Mouse (Mus musculus): ENCODE measurements around the gene Cpz. TPM values are rescaled to one million over a fixed set of nuclear protein-coding genes. Genes with fewer than 3 reads are reported as not detected.

Gene Cpz
- polyA plus RNA-seq, 1 experiment from 2014 or later: 1.5 TPM

DNA sequence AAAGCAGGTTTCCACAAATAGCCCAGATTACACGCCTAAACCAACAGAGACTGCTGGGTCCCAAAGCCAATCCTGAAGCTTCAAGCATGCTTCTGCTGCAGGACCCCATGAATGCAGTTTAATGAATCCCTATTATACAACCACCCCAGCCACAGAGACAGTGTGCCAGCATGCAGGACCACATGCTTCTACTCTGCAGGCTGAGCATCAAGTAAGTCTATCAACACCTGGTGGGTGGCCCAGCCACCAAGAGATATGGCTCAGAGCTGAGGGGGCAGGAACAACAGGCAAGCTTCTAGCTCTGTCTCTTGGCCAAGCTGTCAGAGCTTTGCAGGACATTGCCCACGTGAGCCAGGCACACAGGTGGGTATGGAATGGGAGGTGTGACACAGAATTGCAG lies 37.1 kb upstream of the Cpz start:
- Histone ChIP-seq H3K4me2 (ENCODE audit: low read depth, low read length) (no peak overlapping the region), H3K36me3 (replicated peaks; ENCODE audit: insufficient read depth, low read length) (peaks cover 69% of the 10 kb centered on the region), H3K27me3 (ENCODE audit: insufficient read depth, low read length) (no peaks in the 10 kb centered on the region), H3K9ac (replicated peaks) (no peak overlapping the region), H3K27ac (ENCODE audit: low read depth) (no peak overlapping the region), H3K9me3 (ENCODE audit: low read length) (no peaks in the 10 kb centered on the region), H3K4me1 (ENCODE audit: insufficient read depth) (no peaks in the 10 kb centered on the region), H3K4me3 (ENCODE audit: low read depth, low read length) (no peak overlapping the region)
- WGBS (ENCODE audit: insufficient replicate concordance): 89% methylated on average over 2 of the region's 2 CpGs
- DNase-seq (no peak), ATAC-seq (no peak)
- no peak for TF ChIP-seq CTCF (IDR thresholded peaks at IDR 0.05; ENCODE audit: low read depth)
- TF ChIP-seq EP300 (IDR thresholded peaks at IDR 0.05; ENCODE audit: low read depth): no peak

DNA sequence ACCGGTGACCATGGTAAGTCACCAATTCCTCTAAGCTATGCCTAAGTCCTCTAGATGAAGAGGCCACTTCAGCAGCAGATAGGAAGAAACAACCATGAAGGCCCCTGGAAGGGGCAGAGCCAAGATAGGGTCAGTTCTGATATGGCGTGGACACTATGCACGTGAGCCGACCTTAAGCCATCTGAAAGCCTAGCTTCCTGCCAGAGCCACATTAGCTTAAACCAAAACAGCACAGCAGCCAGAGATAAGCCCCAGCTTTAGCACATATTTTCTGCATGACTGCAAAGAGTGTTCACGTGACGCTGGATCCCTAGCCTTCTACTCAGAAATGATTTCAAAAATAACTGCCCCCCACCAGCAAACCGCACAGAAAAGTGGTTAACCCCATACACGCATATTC lies 33.9 kb upstream of the Cpz start:
- no peak overlapping the region for H3K4me3 ChIP-seq (ENCODE audit: low read depth, low read length)
- no peak overlapping the region for H3K4me2 ChIP-seq (ENCODE audit: low read depth, low read length)
- ATAC-seq (no peak), DNase-seq (no peak)
- no peaks in the 10 kb centered on the region for H3K4me1 ChIP-seq (ENCODE audit: insufficient read depth)
- no peaks in the 10 kb centered on the region for H3K9me3 ChIP-seq (ENCODE audit: low read length)
- 66% methylated on average over 8 of the region's 8 CpGs for WGBS (ENCODE audit: insufficient replicate concordance)
- H3K36me3 ChIP-seq (replicated peaks; ENCODE audit: insufficient read depth, low read length): peaks cover 50% of the 10 kb centered on the region
- no peak overlapping the region for H3K9ac ChIP-seq (replicated peaks)
- no peaks in the 10 kb centered on the region for H3K27me3 ChIP-seq (ENCODE audit: insufficient read depth, low read length)
- TF ChIP-seq EP300 (IDR thresholded peaks at IDR 0.05; ENCODE audit: low read depth) (no peak), CTCF (IDR thresholded peaks at IDR 0.05; ENCODE audit: low read depth) (no peak)
- 0 out of 2 replicates have a peak overlapping the region, but pooled peaks have one; percentile 6 for H3K27ac ChIP-seq (ENCODE audit: low read depth)

DNA sequence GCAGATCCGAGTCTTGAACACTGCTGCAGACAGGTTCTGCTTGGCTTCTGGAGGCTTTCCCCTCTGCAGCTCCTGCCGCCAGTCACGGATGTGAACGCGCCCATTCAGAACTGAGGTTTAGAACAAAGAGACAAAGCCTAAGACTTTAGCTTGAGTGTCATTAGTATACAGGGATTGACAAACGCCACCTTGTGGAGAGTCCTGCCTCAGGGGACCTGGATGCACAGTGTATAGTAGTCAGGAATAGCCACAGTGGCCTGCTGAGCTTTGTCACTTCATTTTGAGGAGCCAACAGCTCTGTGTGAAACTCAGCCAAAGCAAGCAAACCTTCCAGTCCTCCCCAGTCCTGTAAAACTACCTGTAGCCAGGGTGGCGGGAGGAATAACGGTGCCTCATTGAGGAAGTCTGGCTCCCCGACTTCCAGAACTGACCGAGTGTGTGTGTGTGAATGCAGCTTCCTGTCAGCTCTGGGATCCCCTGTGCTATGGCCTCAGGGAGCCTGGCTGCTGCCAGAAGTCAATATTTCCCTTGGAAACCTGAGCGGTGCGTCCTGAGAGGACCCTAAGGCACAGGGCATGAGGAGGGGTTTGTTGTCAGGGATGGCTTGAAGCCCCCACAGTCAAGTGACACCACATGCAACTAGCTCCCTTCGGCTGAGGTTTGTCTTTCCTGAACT lies 32.6 kb upstream of the Cpz start:
- no peaks in the 10 kb centered on the region for H3K4me1 ChIP-seq (ENCODE audit: insufficient read depth)
- H3K27me3 ChIP-seq (ENCODE audit: insufficient read depth, low read length): no peaks in the 10 kb centered on the region
- DNase-seq: no peak
- ATAC-seq: no peak
- peaks cover 38% of the 10 kb centered on the region for H3K36me3 ChIP-seq (replicated peaks; ENCODE audit: insufficient read depth, low read length)
- no peak overlapping the region for H3K27ac ChIP-seq (ENCODE audit: low read depth)
- WGBS (ENCODE audit: insufficient replicate concordance): 76% methylated on average over 13 of the region's 13 CpGs
- no peaks in the 10 kb centered on the region for H3K9me3 ChIP-seq (ENCODE audit: low read length)
- TF ChIP-seq CTCF (IDR thresholded peaks at IDR 0.05; ENCODE audit: low read depth): peak; percentile 47
- no peak for TF ChIP-seq EP300 (IDR thresholded peaks at IDR 0.05; ENCODE audit: low read depth)
- H3K4me3 ChIP-seq (ENCODE audit: low read depth, low read length): no peak overlapping the region
- H3K4me2 ChIP-seq (ENCODE audit: low read depth, low read length): no peak overlapping the region
- H3K9ac ChIP-seq (replicated peaks): no peak overlapping the region

DNA sequence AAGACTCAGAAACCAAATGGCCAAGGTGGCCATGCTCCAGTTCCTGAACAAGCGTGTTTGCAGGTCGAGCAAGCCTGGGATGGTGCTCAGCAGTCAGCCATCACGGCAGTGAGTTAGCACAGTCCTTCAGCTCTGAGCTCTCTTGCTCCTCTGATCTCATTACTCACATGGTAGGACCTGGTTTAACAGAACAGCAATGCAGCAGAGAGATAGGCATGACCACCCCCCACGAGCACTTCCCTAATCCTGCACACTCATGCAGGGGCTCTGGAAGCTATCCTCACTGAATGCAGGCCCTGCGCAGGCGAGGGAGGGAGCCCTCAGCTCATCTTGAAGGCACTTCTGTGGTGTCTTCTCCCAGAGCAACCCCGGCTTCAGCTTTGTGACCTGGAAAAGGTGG lies 30.9 kb upstream of the Cpz start:
- Histone ChIP-seq H3K9me3 (ENCODE audit: low read length) (no peaks in the 10 kb centered on the region), H3K4me2 (ENCODE audit: low read depth, low read length) (no peak overlapping the region), H3K27ac (ENCODE audit: low read depth) (no peak overlapping the region), H3K9ac (replicated peaks) (no peak overlapping the region), H3K4me1 (ENCODE audit: insufficient read depth) (no peaks in the 10 kb centered on the region), H3K4me3 (ENCODE audit: low read depth, low read length) (no peak overlapping the region), H3K27me3 (ENCODE audit: insufficient read depth, low read length) (no peaks in the 10 kb centered on the region), H3K36me3 (replicated peaks; ENCODE audit: insufficient read depth, low read length) (peaks cover 23% of the 10 kb centered on the region)
- TF ChIP-seq EP300 (IDR thresholded peaks at IDR 0.05; ENCODE audit: low read depth) (no peak), CTCF (IDR thresholded peaks at IDR 0.05; ENCODE audit: low read depth) (no peak)
- WGBS (ENCODE audit: insufficient replicate concordance): 82% methylated on average over 7 of the region's 7 CpGs
- ATAC-seq: no peak
- no peak for DNase-seq

DNA sequence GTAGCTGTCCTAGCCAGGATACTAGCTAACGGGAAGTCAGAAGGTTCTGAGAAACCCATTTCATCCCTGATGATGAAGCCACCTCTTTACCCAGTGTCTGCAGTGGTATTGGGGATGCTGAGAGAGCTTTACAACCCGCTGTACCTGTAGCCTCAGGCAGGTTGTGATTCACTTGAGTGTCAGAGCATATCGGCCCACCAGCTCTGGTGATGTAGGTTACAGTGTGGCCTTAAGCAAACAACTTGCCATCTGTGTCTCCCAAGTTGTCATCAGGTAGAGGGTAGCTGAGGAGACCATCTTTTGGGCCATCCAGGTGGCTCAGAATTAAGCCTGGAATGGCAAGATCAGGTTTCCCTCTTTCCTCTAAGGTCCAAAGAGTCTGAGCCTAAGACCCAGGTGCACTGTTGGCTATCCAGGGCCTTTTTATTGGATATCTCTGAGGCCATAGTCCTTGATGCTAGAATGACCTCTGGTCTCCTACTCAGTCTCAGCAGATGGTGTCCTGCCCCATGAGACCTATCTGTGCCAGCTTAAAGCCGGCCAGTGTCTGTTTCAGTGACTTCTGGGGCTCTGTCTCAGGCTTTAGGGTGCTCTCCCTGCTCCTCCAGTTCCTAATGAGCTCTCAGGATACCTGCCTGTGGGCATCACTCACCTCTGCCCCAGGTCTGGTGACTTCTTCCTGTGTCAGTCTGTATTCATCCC lies 27.5 kb upstream of the Cpz start:
- Histone ChIP-seq H3K9ac (replicated peaks) (no peak overlapping the region), H3K9me3 (ENCODE audit: low read length) (no peaks in the 10 kb centered on the region), H3K36me3 (replicated peaks; ENCODE audit: insufficient read depth, low read length) (peaks cover 11% of the 10 kb centered on the region; the same call in 1 of the 2 replicates), H3K4me2 (ENCODE audit: low read depth, low read length) (no peak overlapping the region), H3K27me3 (ENCODE audit: insufficient read depth, low read length) (no peaks in the 10 kb centered on the region), H3K4me3 (ENCODE audit: low read depth, low read length) (no peak overlapping the region), H3K4me1 (ENCODE audit: insufficient read depth) (no peaks in the 10 kb centered on the region), H3K27ac (ENCODE audit: low read depth) (no peak overlapping the region)
- no peak for ATAC-seq
- no peak for DNase-seq
- TF ChIP-seq CTCF (IDR thresholded peaks at IDR 0.05; ENCODE audit: low read depth) (no peak), EP300 (IDR thresholded peaks at IDR 0.05; ENCODE audit: low read depth) (no peak)
- WGBS (ENCODE audit: insufficient replicate concordance): 67% methylated on average over 4 of the region's 4 CpGs

DNA sequence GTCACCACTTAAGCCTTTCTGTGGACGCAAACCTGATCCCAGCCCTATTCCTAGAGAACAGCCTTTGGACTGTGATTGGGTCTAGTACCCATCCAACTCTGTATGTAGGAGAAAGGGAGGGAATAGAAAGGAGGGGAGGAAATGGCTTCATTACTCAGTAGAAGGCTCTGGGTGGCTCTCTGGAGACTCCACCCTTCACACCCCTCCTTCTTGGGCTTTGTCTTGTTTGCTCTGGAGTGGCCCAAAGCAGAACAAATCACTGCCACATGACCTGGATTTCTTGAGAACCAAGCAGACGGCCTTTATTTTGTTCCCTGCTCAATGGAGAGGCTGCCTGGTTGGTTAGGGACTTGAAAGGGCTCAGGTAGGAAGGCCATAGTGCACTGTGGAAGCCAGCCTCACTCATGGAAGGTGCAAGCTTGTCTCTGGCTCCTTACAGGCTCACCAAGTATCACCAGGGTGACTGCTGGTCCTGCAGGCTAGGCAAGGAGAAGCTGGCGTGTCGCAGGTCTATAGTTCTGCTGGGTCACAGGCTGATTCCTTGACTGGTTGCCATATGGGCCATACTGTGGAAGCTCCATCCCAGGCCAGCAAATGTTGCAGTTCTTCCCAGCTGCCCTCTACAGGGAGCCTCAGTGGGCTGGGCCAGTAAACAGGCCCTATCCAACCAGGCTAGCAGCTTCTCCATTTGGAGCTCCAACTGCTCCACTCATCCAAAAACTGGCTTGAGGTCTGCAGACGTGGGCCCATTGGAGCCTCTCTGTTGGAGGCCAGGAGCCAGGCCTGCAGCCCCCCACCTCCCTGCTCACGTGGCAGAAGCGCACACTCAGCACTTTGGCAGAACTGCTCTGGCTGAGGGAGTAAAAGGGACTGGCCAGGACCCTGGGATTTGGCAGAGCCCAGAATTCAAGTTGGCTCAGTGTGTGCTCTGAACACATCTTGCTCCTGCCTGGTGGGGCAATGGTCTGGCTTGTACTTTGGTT lies 26.6 kb upstream of the Cpz start:
- Histone ChIP-seq H3K4me3 (ENCODE audit: low read depth, low read length) (no peak overlapping the region), H3K4me2 (ENCODE audit: low read depth, low read length) (no peak overlapping the region), H3K36me3 (replicated peaks; ENCODE audit: insufficient read depth, low read length) (0 out of 2 replicates have a peak, but pooled peaks cover 5% of the 10 kb centered on the region), H3K9me3 (ENCODE audit: low read length) (no peaks in the 10 kb centered on the region), H3K9ac (replicated peaks) (no peak overlapping the region), H3K4me1 (ENCODE audit: insufficient read depth) (no peaks in the 10 kb centered on the region), H3K27ac (ENCODE audit: low read depth) (no peak overlapping the region), H3K27me3 (ENCODE audit: insufficient read depth, low read length) (no peaks in the 10 kb centered on the region)
- TF ChIP-seq CTCF (IDR thresholded peaks at IDR 0.05; ENCODE audit: low read depth): no peak
- TF ChIP-seq EP300 (IDR thresholded peaks at IDR 0.05; ENCODE audit: low read depth): no peak
- ATAC-seq (no peak), DNase-seq (peak; percentile 12)
- WGBS (ENCODE audit: insufficient replicate concordance): 45% methylated on average over 7 of the region's 7 CpGs
